Mouse (Mus musculus) T-helper 2 cell (primary cell): Measurements from ENCODE around the gene Gm17018.

ENCODE experiments used
- in situ Hi-C: fragments of 300-600 bp; cut with MboI, MseI; formaldehyde crosslinking; loops from one replicate; pipeline ENCODE4 v1.15.1; 2025; ENCODE audit warnings: high pct_unique_total_duplicates

Gene Gm17018

GRCm38 (mm10) chr19:45549128-45549915, 11.1 kb upstream of the Gm17018 start:
- in situ Hi-C loops = loop anchor here (5.0 kb wide), 1 partner anchor 312 kb away; the partner anchor contains the start of gene Lbx1

- in situ Hi-C loops = loop anchor here (5.0 kb wide), 1 partner anchor 313 kb away; the partner anchor contains the start of gene Lbx1
Observed at GRCm38 (mm10) chr19:45549948-45550347, 10.5 kb upstream of the Gm17018 start.

- in situ Hi-C loops = no loop called here
Observed at GRCm38 (mm10) chr19:45552187-45552586, 8.2 kb upstream of the Gm17018 start.

- in situ Hi-C loops = no loop called here
Observed at GRCm38 (mm10) chr19:45554136-45554535, 6.3 kb upstream of the Gm17018 start.

GRCm38 (mm10) chr19:45565925-45566715, 5.7 kb downstream of the Gm17018 start:
- in situ Hi-C loops = no loop called here

- in situ Hi-C loops = no loop called here
Observed at GRCm38 (mm10) chr19:45567367-45567766, 7.0 kb downstream of the Gm17018 start.

- in situ Hi-C loops = loop anchor here (5.0 kb wide), 1 partner anchor 174 kb away; the partner anchor contains the start of gene Npm3
Observed at GRCm38 (mm10) chr19:45573033-45573432, 12.6 kb downstream of the Gm17018 start.

- in situ Hi-C loops = loop anchor here (5.0 kb wide), 1 partner anchor 173 kb away; the partner anchor contains the start of gene Npm3
Observed at GRCm38 (mm10) chr19:45573861-45574267, 13.4 kb downstream of the Gm17018 start.

GRCm38 (mm10) chr19:45574339-45574898, 14.0 kb downstream of the Gm17018 start:
- in situ Hi-C loops = loop anchor here (5.0 kb wide), 1 partner anchor 173 kb away; the partner anchor contains the start of gene Npm3

- in situ Hi-C loops = loop anchor here (5.0 kb wide), 1 partner anchor 172 kb away; the partner anchor contains the start of gene Npm3
Observed at GRCm38 (mm10) chr19:45574941-45575631, 14.7 kb downstream of the Gm17018 start.

GRCm38 (mm10) chr19:45575632-45576001, 15.2 kb downstream of the Gm17018 start:
- in situ Hi-C loops = no loop called here

- in situ Hi-C loops = no loop called here
Observed at GRCm38 (mm10) chr19:45577141-45577750, 16.8 kb downstream of the Gm17018 start.

- in situ Hi-C loops = no loop called here
Observed at GRCm38 (mm10) chr19:45578976-45579375, 18.6 kb downstream of the Gm17018 start.

GRCm38 (mm10) chr19:45579416-45579815, 19.0 kb downstream of the Gm17018 start:
- in situ Hi-C loops = no loop called here

- in situ Hi-C loops = no loop called here
Observed at GRCm38 (mm10) chr19:45580235-45580634, 19.8 kb downstream of the Gm17018 start.

- in situ Hi-C loops = no loop called here
Observed at GRCm38 (mm10) chr19:45581257-45581656, 20.8 kb downstream of the Gm17018 start.

- in situ Hi-C loops = no loop called here
Observed at GRCm38 (mm10) chr19:45582161-45582560, 21.7 kb downstream of the Gm17018 start.

- in situ Hi-C loops = no loop called here
Observed at GRCm38 (mm10) chr19:45583136-45583535, 22.7 kb downstream of the Gm17018 start.

GRCm38 (mm10) chr19:45584856-45585620, 24.6 kb downstream of the Gm17018 start:
- in situ Hi-C loops = no loop called here

- in situ Hi-C loops = no loop called here
Observed at GRCm38 (mm10) chr19:45586850-45587249, 26.4 kb downstream of the Gm17018 start.
